Mouse (Mus musculus) yolk sac, embryonic 10.5 days (tissue): ENCODE results near the gene Gm49318.
"Not testable (repeated sequence)": the region's sequence is repeated elsewhere in the genome, so short reads cannot be mapped to it uniquely, and the experiment has no call there.

Source experiments
- DNase-seq: peaks from one replicate; pipeline ENCODE4 v3.0.0-alpha.2; 2017; ENCODE audit warnings: low spot score

Gene Gm49318

GRCm38 (mm10) chr9:22070791-22071573 is at the start of gene Gm49318, which contains the start of gene Zfp653:
Gene Gm49318 (minus strand): TSS chr9:22071259.
Gene Zfp653 (minus strand): TSS chr9:22071376.
- peak; percentile 97 for DNase-seq

DNA sequence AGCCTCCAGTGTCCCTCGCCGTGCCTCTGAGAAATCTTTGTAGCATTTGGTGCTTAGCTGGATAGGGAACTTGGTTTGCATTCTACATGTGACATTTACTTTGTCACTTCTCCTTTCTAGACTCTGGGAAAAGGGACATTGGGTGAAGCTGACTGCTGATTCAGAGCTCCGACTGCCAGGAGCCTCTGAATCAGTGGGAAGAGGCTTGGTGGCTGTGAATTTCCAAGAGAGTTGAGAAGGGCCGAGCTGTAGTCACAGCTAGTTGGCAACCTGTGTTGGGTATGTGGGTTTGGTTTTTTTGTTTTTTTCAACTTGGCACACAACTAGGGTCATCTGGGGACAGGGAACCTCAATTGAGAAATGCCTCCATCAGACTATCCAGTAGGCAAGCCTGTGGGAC is 48.5 kb upstream of the Gm49318 start:
- DNase-seq = no peak

- peak; percentile 31 for DNase-seq
Observed at GRCm38 (mm10) chr9:22117754-22118456, 46.8 kb upstream of the Gm49318 start.

GRCm38 (mm10) chr9:22116740-22117426 is 45.8 kb upstream of the Gm49318 start, which contains the start of gene Elof1:
Gene Elof1 (minus strand): TSS chr9:22117172.
- peak; percentile 94 for DNase-seq

GRCm38 (mm10) chr9:22116086-22116485 is 45.0 kb upstream of the Gm49318 start:
- DNase-seq = no peak

DNA sequence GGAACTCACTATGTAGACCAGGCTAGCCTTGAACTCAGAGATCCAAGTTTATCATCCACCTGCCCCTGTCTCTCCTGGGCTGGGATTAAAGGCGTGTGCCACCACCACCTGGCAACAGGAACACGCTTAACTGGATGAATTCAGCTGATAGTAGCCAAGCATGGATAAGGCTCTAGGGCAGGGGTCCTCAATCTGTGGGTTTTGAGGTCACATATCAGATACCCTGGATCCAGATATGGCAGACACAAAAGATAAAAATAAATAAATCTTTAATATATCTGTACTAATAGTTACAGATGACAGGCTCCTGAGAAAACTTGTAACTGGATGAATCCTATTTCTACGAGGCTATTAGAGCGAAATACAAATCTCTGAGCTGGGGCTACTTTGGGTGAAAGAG is 44.6 kb upstream of the Gm49318 start:
- DNase-seq = no peak

DNA sequence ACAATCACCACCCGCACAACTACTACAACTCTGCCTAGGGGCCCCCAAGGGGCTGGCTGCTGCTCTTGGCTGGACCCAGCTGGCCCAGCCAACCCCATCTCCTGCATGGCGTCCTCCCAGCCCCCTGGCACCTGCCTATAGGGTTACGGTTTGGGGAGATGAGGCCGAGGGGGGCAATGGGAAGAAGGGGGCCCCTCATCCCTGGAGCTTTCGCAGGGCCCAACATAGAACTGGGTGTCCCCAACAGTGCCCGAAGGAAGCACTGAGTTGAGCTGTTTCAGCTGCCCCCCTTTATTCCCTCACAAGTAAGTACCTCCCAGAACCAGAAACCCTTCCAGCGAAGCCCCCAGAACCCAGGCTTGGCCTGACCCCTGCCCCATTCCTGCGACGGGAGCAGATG is 37.1 kb upstream of the Gm49318 start:
- DNase-seq = no peak

- DNase-seq = no peak
Observed at GRCm38 (mm10) chr9:22099922-22100321, 28.9 kb upstream of the Gm49318 start.

DNA sequence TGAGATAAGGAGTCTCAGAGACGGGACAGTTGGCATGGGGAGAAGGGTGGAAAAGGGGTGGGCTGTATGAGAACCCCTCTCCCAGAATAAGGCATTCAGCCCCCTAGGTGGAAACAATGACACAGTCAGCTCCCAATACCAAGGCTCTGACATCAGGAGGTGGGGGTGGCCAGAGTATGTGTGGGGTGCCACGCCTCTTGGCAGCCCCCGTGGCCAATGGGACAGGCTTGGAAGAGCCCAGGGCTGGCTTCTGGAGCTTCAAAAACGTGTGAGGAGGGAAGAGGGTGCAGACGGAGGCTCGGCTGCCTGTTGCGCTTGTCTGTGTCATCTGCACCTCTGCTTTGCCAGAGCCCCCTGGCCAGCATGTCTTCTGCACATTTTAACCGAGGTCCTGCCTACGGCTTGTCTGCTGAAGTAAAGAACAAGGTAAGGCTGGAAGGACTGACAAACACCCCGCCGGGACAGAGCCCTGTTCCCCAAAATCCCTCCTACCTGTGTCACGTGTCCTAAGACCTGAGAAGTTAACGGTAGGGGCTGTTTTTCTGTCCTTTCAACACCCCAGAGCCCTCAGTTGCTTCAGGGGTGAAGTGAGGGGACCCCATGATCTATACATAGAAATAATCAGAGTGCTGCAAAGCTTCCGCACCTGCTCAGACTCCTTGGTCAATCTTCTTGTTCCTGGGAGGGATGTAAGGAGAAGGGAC is 28.1 kb upstream of the Gm49318 start, which contains the start of gene Cnn1:
Gene Cnn1, plus strand, starts transcription at position 224 of the 704 bp plus-strand sequence.
- no peak for DNase-seq

DNA sequence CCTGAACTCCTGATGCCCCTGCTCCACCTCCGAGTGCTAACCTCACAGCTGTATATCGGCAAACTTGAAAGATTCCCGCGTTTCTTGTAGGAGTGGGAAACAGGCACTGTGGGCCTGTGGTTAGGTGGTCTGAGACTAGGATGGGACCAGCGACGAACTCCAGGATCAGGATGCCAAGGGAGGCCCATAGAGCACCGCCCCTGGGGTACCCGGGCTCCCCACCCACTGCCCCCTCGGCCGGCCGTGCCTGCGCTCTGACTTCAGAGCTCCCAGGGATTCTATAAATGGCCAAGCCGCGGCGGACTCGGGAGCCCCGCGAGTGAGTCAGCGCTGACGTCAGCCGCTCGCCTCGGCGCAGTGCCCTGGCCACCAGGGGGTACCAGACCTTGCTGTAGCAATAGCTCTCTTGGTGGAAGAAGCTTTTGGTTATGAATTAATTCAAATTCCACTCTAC is 24.8 kb upstream of the Gm49318 start:
- peak; percentile 58 for DNase-seq

- DNase-seq = no peak
Observed at GRCm38 (mm10) chr9:22092746-22093145, 21.7 kb upstream of the Gm49318 start.

- no peak for DNase-seq
Observed at GRCm38 (mm10) chr9:22089986-22090385, 18.9 kb upstream of the Gm49318 start.

GRCm38 (mm10) chr9:22089281-22089680 is 18.2 kb upstream of the Gm49318 start:
- DNase-seq = no peak

DNA sequence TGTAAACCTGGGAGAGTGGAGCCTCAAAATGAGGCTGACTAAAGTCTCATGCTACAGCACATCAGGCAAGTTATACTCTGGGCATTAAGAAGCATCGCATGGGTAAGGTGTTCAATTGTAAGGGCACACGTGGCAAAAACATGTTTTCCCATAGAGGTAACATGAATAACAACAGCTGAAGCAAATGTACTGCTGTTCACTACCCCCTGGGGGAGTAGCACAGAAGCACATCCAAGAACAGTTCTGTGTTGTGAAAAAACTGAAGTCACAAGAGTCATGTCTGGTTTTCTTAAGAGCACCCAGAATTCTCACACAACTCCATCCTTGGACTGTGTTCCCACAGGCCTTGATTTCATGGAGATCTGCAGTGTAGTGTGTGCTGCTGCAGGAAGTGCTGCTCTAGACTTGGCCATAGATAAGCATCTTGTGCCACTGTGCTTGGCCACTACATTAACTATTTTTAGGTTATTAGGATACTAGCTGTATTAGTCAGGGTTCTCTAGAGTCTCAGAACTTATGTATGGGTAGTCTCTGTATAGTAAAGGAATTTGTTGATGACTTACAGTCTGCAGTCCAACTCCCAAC is 16.1 kb upstream of the Gm49318 start:
- no peak for DNase-seq

DNA sequence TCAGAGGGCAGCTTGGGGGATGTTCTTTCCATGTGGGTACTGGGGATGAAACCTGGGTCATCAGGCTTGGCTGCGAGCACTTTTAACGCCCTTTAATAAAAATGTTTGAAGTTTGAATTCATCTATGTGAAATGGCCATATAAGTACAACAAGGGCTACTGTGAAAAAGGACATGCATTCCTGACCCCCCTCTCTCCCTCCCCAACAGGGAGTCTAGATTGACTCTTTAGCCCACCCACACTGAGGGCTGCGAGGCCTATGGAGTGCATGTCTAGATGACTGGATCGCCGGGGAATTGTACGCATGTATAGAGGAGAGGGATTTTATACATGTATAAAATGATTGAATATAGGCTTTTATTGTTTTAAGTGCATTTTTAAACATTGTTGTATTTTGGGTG is 15.0 kb upstream of the Gm49318 start:
- DNase-seq = no peak

- peak; percentile 95 for DNase-seq
Observed at GRCm38 (mm10) chr9:22085022-22085834, 14.2 kb upstream of the Gm49318 start, which contains the start of gene Ecsit. Gene Ecsit (minus strand): TSS chr9:22085438.

- no peak for DNase-seq
Observed at GRCm38 (mm10) chr9:22084667-22085021, 13.6 kb upstream of the Gm49318 start.

DNA sequence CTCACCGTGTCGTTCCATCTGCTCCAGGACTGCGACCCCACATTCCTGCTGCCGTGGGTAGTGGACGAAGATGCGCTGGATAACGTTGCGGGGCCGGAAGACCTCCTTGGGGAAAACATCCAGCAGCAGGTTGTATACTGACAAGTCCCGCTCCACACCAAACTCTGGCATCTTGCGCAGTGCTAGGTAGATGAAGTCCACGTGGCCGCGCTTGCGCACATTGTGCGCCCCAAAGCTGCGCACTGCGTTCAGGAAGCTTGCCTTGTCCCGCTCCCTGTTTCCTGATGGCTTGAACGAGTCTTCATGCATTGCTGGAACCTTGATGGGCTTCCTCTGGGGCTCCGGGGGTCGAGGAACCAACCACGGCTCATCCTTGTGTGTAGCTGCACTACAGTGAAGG is 5.2 kb upstream of the Gm49318 start:
- no peak for DNase-seq

GRCm38 (mm10) chr9:22075778-22076177 is 4.7 kb upstream of the Gm49318 start:
- DNase-seq = not testable (repeated sequence)

DNA sequence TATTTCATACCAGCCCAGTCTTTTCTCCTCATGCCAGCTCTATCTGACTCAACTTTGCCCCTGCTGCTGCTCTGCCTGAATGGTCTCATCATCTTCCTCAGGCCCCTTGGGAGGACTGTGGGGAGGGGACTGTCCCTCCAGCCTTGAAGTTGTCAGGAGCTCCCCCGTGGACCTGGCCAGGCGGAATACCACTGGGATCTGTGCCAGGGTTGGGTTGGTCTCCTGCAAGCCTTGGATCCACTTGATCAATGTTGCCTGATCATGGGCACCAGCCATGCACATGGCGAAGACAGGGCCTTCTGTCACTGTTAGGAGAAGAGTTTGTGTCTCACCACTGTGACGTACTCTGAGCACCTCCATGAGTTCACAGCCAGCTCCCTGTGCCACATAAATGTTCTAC is 1.2 kb upstream of the Gm49318 start:
- DNase-seq = no peak
